Mouse (Mus musculus) myocyte (in vitro differentiated cells): ENCODE data around the gene Pard3.

Experiments
- CEBPB ChIP-seq: IDR thresholded peaks from 2 replicates; pipeline ENCODE4 v1.6.1; 2011; ENCODE audit warnings: mild to moderate bottlenecking, moderate library complexity; ENCODE audit not compliant: poor library complexity, insufficient read depth, severe bottlenecking
- E2F4 ChIP-seq: IDR thresholded peaks from one replicate; pipeline ENCODE4 v1.6.1; 2011; ENCODE audit warnings: mild to moderate bottlenecking, control low read depth, moderate library complexity; ENCODE audit not compliant: insufficient read depth
- MAX ChIP-seq: IDR thresholded peaks from one replicate; pipeline ENCODE4 v1.6.1; 2011; ENCODE audit warnings: low read depth, mild to moderate bottlenecking, control low read depth
- MYOD1 ChIP-seq, 3 experiments: IDR thresholded peaks; one replicate each; pipeline ENCODE4 v1.6.1; 2011; ENCODE audit warnings: control low read depth in 2 of 3, low read depth in 2 of 3, mild to moderate bottlenecking in 2 of 3, moderate library complexity in 1 of 3; ENCODE audit not compliant: insufficient read length in 2 of 3, control insufficient read depth in 1 of 3
- MYOG ChIP-seq, 3 experiments: IDR thresholded peaks; one replicate each; pipeline ENCODE4 v1.6.1; 2011; ENCODE audit warnings: control low read depth in 2 of 3, low read depth in 2 of 3, mild to moderate bottlenecking in 2 of 3; ENCODE audit not compliant: insufficient read length in 2 of 3, control insufficient read depth in 1 of 3, insufficient read depth in 1 of 3
- POLR2A ChIP-seq: IDR thresholded peaks from one replicate; pipeline ENCODE4 v1.6.1; 2011; ENCODE audit warnings: low read depth, mild to moderate bottlenecking, control low read depth, moderate library complexity; ENCODE audit not compliant: insufficient read length
- POLR2AphosphoS2 ChIP-seq: IDR thresholded peaks from one replicate; pipeline ENCODE4 v1.6.1; 2011; ENCODE audit warnings: low read depth, control low read depth; ENCODE audit not compliant: insufficient read length
- REST ChIP-seq: IDR thresholded peaks from one replicate; pipeline ENCODE4 v1.6.1; 2011; ENCODE audit warnings: mild to moderate bottlenecking, control low read depth, moderate library complexity; ENCODE audit not compliant: insufficient read depth, insufficient read length
- SRF ChIP-seq: IDR thresholded peaks from one replicate; pipeline ENCODE4 v1.6.1; 2011; ENCODE audit warnings: low read depth; ENCODE audit not compliant: control insufficient read depth, insufficient read length
- TCF12 ChIP-seq: IDR thresholded peaks from one replicate; pipeline ENCODE4 v1.6.1; 2011; ENCODE audit warnings: mild to moderate bottlenecking, control low read depth; ENCODE audit not compliant: poor library complexity, insufficient read depth, severe bottlenecking
- TCF3 ChIP-seq: IDR thresholded peaks from one replicate; pipeline ENCODE4 v1.6.1; 2011; ENCODE audit warnings: low read depth, control low read depth; ENCODE audit not compliant: insufficient read length
- USF1 ChIP-seq: IDR thresholded peaks from one replicate; pipeline ENCODE4 v1.6.1; 2011; ENCODE audit warnings: low read depth, mild to moderate bottlenecking, control low read depth, moderate library complexity

GRCm38 (mm10) chr8:127555795-127556194, 492.1 kb downstream of the Pard3 start:
- TF ChIP-seq POLR2A (no peak), TCF12 (no peak), MYOG (IDR thresholded peaks at IDR 0.05; ENCODE audit: control insufficient read depth in 1 of 3, insufficient read depth in 1 of 3, insufficient read length in 2 of 3, low read depth in 2 of 3) (no peak), MAX (no peak), E2F4 (no peak), SRF (no peak), TCF3 (no peak), USF1 (no peak), CEBPB (no peak), MYOD1 (IDR thresholded peaks at IDR 0.05; ENCODE audit: control insufficient read depth in 1 of 3, insufficient read length in 2 of 3, low read depth in 2 of 3) (no peak), POLR2AphosphoS2 (no peak), REST (no peak)
